Mouse (Mus musculus): ENCODE data around the gene Lamp2. TPM values are rescaled to one million over a fixed set of nuclear protein-coding genes. Genes with fewer than 3 reads are reported as not detected.
"Not testable (repeated sequence)": the region's sequence is repeated elsewhere in the genome, so short reads cannot be mapped to it uniquely, and the experiment has no call there.

Gene Lamp2
- polyA plus RNA-seq (2012; ENCODE audit: insufficient read depth, insufficient read length, missing spikeins): 115 and 142 TPM in 2 replicates

DNA sequence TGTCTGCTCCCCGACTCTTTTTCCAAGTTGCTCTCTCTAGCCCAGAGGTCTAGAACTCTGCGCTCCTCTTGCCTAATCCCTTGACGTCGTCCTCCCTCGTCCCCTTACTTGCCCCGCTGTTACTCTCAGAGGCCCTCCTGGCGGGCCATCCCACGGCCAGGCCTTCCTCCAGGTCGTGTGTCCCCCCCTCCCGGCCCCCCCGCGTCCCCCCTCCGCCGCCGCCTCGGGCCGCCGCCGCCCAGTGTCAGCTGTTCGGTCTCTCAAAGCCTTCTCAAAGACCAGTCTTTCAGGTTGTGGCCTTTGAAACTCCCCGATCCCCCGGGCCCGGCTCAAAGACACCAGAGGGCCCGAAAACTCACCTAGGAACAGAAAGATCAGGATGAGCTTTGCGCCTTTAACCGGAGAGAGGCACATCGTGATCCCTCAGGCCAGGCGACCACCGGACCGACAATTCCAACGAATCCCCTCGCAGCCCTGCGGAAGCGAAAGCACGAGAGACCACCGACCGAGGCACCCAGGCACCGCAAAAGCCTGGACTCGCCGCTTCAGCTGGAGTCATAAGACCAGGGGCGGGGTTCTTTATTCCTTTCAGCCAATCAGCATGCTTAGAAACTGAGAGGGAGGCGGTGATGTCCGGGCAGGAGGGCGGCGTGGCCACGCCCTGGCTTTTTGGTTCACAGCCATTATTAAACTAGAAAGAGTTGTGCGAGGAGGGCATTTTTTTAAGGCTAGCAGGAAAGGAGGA is at the start of gene Lamp2:
Lamp2 (minus strand) TSS at position 565 of the 745 bp plus-strand sequence.
- Histone ChIP-seq H3K4me3 (ENCODE audit: insufficient read depth, low read depth, low read length) (peak within 1 kb of the TSS; percentile 98), H3K4me1 (ENCODE audit: control insufficient read depth, insufficient read depth, insufficient read length, low read length) (no peaks in the 10 kb centered on the region), H3K27ac (replicated peaks; ENCODE audit: low read depth, low read length) (peak within 1 kb of the TSS; percentile 95)

DNA sequence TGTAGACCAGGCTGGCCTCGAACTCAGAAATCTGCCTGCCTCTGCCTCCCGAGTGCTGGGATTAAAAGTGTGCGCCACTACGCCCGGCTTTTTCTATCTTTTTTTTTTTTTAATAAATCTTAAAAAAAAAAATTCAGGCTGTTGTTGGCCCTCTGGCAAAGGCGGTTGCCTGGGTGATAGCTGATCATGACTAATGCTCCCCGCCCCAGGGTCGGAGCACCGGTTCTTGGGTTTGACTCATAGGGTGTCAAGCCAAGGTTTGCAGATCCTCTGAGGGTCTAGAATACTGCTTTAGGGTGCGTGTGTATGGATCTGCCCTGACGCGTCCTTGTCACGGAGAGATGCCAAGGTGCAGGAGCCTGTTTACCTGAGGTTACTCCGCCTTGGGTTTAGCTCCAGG is 48.6 kb upstream of the Lamp2 start:
- H3K4me3 ChIP-seq (ENCODE audit: insufficient read depth, low read depth, low read length): no peak overlapping the region
- H3K27ac ChIP-seq (replicated peaks; ENCODE audit: low read depth, low read length): no peak overlapping the region
- H3K4me1 ChIP-seq (ENCODE audit: control insufficient read depth, insufficient read depth, insufficient read length, low read length): no peaks in the 10 kb centered on the region

DNA sequence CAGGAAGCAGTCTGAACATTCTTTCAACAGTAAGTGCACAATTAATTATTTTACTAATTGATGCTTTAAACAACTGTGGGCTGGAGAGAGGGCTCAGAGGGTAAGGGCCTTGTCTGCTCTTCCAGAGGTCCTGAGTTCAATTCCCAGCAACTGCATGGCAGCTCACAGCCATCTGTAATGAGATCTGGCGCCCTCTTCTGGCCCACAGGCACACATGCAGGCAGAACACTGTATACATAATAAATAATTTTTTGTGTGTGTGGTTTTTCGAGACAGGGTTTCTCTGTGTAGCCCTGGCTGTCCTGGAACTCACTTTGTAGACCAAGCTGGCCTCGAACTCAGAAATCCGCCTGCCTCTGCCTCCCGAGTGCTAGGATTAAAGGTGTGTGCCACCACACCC is 45.9 kb upstream of the Lamp2 start:
- not testable (repeated sequence) for H3K4me1 ChIP-seq (ENCODE audit: control insufficient read depth, insufficient read depth, insufficient read length, low read length); H3K4me3 ChIP-seq (ENCODE audit: insufficient read depth, low read depth, low read length); H3K27ac ChIP-seq (replicated peaks; ENCODE audit: low read depth, low read length)

DNA sequence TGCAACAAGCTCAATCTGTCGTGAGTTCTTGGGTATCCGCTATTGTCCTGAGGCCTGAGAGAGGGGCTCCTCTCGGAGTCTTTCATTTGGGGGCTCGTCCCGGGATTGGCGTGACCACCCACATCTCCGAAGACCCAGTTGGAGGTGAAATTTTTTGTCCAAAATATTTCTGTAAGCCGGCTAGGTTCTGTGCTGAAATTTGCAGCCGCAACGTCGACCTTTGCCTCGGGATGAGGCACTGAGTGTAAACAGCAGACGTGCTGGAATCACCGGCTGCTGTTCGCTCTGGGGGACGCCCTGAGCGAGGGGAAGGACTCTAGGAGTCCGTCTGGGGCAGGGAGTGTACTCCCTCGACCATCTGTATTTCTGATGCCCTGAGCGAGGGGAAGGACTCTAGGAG is 29.2 kb upstream of the Lamp2 start:
- not testable (repeated sequence) for H3K4me1 ChIP-seq (ENCODE audit: control insufficient read depth, insufficient read depth, insufficient read length, low read length); H3K27ac ChIP-seq (replicated peaks; ENCODE audit: low read depth, low read length); H3K4me3 ChIP-seq (ENCODE audit: insufficient read depth, low read depth, low read length)

DNA sequence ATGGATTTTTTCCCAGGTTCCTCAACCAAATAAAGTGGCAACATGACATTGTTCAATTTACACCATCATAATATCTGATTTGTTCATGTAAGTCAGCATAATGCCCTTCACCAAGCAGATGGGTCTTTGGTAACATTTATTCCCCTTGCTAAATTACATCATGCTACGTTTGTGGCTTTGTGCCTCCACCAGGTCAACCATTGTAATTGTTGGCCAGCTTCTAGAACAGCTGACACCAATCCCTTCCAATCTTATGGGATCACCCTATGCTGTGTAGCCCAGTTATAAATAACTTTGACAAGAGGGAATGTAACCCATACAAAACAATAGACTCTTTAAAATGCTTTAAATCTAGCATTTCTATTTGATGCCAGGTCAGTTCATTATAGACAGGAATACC is 22.3 kb upstream of the Lamp2 start:
- Histone ChIP-seq H3K27ac (replicated peaks; ENCODE audit: low read depth, low read length) (no peak overlapping the region), H3K4me1 (ENCODE audit: control insufficient read depth, insufficient read depth, insufficient read length, low read length) (no peaks in the 10 kb centered on the region), H3K4me3 (ENCODE audit: insufficient read depth, low read depth, low read length) (no peak overlapping the region)

DNA sequence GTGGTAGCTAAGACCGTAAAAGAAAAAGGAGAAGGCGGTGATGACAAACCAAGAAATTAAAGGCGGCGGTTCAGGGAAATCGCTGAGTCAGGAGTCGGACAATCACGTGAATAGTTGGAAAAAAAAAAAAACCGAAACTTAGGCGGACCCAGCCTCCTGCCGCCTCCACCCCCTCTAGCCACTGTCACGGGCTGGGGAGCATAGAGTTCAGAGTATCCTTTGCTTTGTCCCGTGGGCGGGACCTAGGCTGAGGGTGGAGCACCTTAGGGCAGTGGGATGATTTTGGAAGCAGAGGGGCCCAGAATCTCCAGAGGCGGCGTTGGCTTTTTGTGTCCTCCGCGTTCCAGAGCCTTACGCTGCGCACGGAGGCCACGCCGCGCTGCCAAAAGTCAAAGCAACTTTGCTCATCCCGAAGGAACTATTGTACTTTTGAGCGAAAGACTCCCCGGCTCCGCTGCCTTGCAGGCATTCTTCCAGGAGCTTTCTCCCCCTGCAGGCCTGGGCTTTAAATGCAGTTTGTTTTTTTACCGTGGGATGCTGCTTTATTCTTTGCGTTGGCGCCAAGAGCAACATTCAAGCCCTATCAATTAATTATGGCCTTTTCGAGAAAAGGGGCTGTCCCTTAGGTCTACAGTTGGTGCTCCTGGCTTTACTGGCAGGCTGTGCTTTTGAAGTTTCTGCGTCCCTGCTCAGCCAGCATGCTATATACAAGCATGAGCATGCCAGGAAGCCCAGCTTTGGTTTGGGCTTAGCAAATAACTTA is 17.5 kb upstream of the Lamp2 start:
- no peaks in the 10 kb centered on the region for H3K4me1 ChIP-seq (ENCODE audit: control insufficient read depth, insufficient read depth, insufficient read length, low read length)
- H3K27ac ChIP-seq (replicated peaks; ENCODE audit: low read depth, low read length): peak overlapping the region; percentile 78
- peak overlapping the region; percentile 85 for H3K4me3 ChIP-seq (ENCODE audit: insufficient read depth, low read depth, low read length)

DNA sequence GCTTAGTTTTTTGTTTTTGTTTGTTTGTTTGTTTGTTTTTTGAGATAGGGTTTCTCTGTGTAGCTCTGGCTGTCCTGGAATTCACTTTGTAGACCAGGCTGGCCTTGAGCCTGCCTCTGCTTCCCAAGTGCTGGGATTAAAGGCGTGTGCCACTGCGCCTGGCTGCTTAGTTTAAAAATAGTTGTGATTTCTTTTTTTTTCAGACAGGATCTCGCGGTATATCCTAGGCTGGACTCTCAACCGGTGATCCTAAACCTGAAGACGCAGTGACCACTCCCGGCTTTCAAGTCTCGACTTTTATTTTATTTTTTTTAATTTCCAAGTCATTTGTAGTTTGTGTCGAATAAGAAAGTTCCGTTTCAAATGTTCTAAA is 16.9 kb upstream of the Lamp2 start:
- H3K27ac ChIP-seq (replicated peaks; ENCODE audit: low read depth, low read length): peak overlapping the region; percentile 78
- H3K4me3 ChIP-seq (ENCODE audit: insufficient read depth, low read depth, low read length): peak overlapping the region; percentile 53
- H3K4me1 ChIP-seq (ENCODE audit: control insufficient read depth, insufficient read depth, insufficient read length, low read length): no peaks in the 10 kb centered on the region

DNA sequence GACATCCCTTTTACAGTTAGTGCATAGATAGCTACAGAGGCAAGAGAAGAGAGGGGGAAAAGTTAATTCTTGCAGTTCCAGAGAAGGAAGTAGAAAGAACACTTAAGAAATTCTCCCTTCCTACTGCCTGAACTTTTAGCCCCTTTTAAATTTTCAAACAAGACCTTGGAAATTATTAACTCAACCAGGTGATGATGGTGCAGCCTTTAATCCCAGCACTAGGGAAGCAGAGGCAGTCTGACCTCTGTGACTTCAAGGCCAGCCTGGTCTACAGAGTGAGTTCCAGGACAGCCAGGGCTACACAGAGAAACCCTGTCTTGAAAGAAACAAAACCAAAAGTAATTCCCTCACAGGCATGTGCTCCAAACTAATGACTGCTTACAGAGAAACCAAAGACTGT is 10.0 kb upstream of the Lamp2 start:
- no peak overlapping the region for H3K4me3 ChIP-seq (ENCODE audit: insufficient read depth, low read depth, low read length)
- no peaks in the 10 kb centered on the region for H3K4me1 ChIP-seq (ENCODE audit: control insufficient read depth, insufficient read depth, insufficient read length, low read length)
- H3K27ac ChIP-seq (replicated peaks; ENCODE audit: low read depth, low read length): no peak overlapping the region

DNA sequence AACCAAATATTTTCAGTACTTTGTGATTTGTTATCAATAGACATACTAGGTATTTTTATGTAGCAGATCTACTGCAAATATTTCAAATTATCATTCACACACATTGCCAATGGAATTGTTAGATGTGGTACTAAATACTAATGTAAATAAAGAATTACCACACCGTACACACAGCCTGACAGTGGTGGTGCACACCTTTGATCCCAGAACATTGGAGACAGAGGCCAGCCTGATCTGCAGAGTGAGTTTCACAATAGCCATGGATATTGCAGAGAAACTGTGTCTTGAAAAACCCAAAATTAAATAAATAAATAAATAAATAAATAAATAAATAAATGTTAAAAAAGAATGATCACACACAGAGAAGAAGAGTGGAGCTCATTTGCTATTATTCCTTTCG is 6.9 kb upstream of the Lamp2 start:
- no peaks in the 10 kb centered on the region for H3K4me1 ChIP-seq (ENCODE audit: control insufficient read depth, insufficient read depth, insufficient read length, low read length)

DNA sequence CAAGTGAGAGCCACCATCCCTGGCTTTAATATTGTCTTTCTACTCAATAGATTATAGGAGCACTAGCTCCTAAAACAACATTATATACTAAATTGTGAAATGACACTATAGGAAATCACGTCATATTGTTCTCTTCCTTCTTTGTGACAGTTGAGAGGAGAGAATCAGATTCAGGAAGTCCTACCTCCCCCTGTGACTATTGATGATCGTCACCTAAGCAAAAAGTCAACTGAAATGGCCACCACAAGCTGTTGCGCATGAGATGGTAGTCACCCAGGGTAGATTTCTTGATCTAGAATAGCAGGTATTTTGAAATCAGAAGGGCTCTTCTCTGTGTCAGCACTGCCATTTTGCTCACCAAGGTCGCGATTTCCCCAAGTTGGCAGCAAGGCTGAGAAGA is 5.8 kb upstream of the Lamp2 start:
- Histone ChIP-seq H3K4me3 (ENCODE audit: insufficient read depth, low read depth, low read length) (no peak overlapping the region), H3K4me1 (ENCODE audit: control insufficient read depth, insufficient read depth, insufficient read length, low read length) (no peaks in the 10 kb centered on the region), H3K27ac (replicated peaks; ENCODE audit: low read depth, low read length) (no peak overlapping the region)

More for the DNA sequence above, 6.9 kb upstream of the Lamp2 start:
- Histone ChIP-seq H3K27ac (replicated peaks; ENCODE audit: low read depth, low read length) (no peak overlapping the region), H3K4me3 (ENCODE audit: insufficient read depth, low read depth, low read length) (no peak overlapping the region)

DNA sequence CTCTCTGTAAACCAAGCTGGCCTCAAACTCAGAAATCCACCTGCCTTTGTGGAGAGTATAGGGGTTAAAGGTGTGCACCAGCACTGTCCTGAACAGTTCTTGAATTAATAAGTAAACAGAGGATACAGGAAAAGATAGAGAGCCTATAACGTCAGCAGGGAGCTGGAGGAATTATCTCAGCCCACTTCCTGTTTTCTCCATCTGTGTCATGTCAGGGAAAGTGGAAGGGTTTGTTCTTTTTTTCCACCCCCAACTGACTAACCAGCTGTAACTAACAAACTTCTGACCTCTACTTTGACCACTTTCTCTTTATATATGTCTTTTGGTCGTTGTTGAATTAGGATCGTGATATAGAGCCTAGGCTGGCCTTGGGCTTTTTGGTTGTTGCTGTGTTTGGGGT is 4.6 kb upstream of the Lamp2 start:
- Histone ChIP-seq H3K4me1 (ENCODE audit: control insufficient read depth, insufficient read depth, insufficient read length, low read length) (no peaks in the 10 kb centered on the region), H3K4me3 (ENCODE audit: insufficient read depth, low read depth, low read length) (no peak overlapping the region), H3K27ac (replicated peaks; ENCODE audit: low read depth, low read length) (no peak overlapping the region; the same call in 1 of the 2 replicates)

DNA sequence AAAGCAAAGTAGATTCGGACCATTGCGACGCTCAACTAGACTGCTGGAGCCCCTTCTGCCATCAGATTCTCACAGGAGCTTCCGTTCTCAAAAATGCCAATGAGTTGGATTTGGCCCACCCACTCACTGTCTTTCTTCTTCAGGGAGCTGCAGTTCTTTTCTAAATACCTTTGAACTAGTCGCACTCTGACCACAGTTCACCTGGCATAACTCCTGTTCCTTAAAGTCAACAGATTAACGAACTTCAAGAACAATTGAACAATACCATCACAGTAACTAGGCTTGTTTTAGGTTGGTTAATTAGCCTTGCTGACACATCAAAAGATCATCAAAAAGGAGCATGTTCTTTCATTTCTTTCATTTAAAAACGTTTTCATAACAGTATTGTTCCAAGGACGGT is 2.8 kb upstream of the Lamp2 start:
- no peak overlapping the region for H3K4me3 ChIP-seq (ENCODE audit: insufficient read depth, low read depth, low read length)

DNA sequence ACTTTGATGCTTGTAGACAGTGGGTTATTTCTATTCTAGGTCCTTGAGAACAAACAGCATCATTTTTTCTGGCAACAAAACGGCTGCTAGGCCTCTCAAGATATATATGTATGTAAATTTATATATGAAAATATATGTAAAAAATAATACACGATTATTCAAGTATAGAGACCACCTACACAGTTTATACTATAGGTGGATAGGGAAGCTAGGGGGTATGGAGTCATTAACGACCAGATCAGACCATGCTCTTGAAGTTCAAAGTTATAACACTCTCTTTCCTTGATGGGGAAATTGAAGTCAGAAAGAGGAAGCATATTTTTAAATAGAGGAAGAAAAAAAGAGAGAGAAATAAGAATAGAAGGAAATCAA is 367 bp upstream of the Lamp2 start:
- Histone ChIP-seq H3K27ac (replicated peaks; ENCODE audit: low read depth, low read length) (no peak overlapping the region), H3K4me3 (ENCODE audit: insufficient read depth, low read depth, low read length) (no peak overlapping the region), H3K4me1 (ENCODE audit: control insufficient read depth, insufficient read depth, insufficient read length, low read length) (no peaks in the 10 kb centered on the region)

More for the DNA sequence above, 2.8 kb upstream of the Lamp2 start:
- no peaks in the 10 kb centered on the region for H3K4me1 ChIP-seq (ENCODE audit: control insufficient read depth, insufficient read depth, insufficient read length, low read length)
- H3K27ac ChIP-seq (replicated peaks; ENCODE audit: low read depth, low read length): no peak overlapping the region

DNA sequence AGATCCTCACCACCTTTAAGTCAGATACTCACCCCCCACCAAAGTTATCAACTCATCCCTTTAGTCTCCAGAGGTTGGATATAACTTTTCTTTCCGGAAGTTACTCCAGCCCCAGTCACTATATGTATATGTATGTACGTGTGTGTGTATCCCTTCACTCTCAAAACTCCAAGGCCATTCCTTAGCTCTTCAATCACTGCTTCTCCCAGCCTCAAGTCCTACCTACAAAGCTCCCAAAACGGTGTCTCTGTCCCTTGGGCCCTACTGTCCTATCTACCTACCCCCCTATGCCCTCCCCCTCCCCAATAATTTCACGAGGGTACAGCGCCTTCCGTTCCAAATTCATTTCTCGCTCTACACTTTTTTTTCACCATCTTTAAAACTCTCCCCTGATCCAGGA is 780 bp downstream of the Lamp2 start:
- Histone ChIP-seq H3K4me1 (ENCODE audit: control insufficient read depth, insufficient read depth, insufficient read length, low read length) (no peaks in the 10 kb centered on the region), H3K27ac (replicated peaks; ENCODE audit: low read depth, low read length) (peak overlapping the region; percentile 68), H3K4me3 (ENCODE audit: insufficient read depth, low read depth, low read length) (peak overlapping the region; percentile 98)

DNA sequence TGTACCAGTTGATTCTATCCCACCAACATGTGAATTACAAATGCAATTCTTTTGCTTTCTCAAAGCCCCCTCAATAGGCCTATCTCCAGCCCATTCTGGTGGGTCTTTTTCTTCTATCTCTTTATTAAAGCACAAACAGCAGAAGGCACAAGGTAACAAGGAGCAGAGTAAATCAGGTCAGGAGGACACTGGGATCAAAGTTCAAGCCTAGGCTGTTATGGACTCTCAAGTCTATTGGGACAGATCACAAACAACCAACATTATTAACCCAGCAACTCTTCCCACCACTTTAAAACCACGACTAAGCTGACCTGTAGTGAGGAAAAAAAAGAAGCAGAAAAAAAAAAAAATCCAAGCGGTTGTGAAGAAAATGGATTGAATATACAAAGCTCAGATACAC is 1.4 kb downstream of the Lamp2 start:
- Histone ChIP-seq H3K27ac (replicated peaks; ENCODE audit: low read depth, low read length) (no peak overlapping the region), H3K4me1 (ENCODE audit: control insufficient read depth, insufficient read depth, insufficient read length, low read length) (no peaks in the 10 kb centered on the region), H3K4me3 (ENCODE audit: insufficient read depth, low read depth, low read length) (peak overlapping the region; percentile 98)

DNA sequence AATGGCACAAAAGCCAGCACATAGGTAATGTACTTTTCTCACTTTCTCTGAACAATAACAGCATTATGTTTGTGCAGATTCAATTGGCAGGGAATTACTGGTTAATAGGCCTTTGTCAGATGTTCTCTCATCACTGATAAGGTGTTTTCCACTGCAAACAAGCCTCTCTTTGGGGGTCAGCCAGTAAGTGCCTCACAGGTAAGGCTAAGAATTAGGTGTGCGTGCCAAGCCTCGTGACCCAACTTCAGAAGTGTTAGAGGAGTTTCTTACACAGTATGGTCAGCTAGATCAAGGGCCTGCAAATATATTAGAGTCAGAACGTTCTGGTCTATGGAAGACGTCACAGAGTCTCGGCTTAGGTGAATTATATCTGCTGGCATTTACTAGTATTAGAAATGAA is 2.3 kb downstream of the Lamp2 start:
- no peaks in the 10 kb centered on the region for H3K4me1 ChIP-seq (ENCODE audit: control insufficient read depth, insufficient read depth, insufficient read length, low read length)
- H3K4me3 ChIP-seq (ENCODE audit: insufficient read depth, low read depth, low read length): no peak overlapping the region
- no peak overlapping the region for H3K27ac ChIP-seq (replicated peaks; ENCODE audit: low read depth, low read length)

All from brown adipose tissue, adult 24 weeks (tissue).